Mouse (Mus musculus): ENCODE results near the gene Dglucy. TPM values are rescaled to one million over a fixed set of nuclear protein-coding genes. Genes with fewer than 3 reads are reported as not detected.

Dglucy gene
- total RNA-seq, 1 experiment = 6.2 TPM

GRCm38 (mm10) chr12:100945501-100945900 lies 166.6 kb downstream of the Dglucy start:
- DNase-seq (ENCODE audit: low read depth, low spot score) = no peak
- no peak for TF ChIP-seq ZNF384 (IDR thresholded peaks at IDR 0.05; ENCODE audit: low read depth, low read length)
- TF ChIP-seq ZC3H11A (IDR thresholded peaks at IDR 0.05; ENCODE audit: borderline replicate concordance, low read depth, low read length) = no peak
- TF ChIP-seq MAFK (IDR thresholded peaks at IDR 0.05; ENCODE audit: insufficient read depth, low read depth, low read length) = no peak
- TF ChIP-seq CHD2 (IDR thresholded peaks at IDR 0.05; ENCODE audit: low read depth, low read length) = no peak
- TF ChIP-seq HCFC1 (IDR thresholded peaks at IDR 0.05; ENCODE audit: borderline replicate concordance, insufficient read depth, low read length) = no peak
- H3K27ac ChIP-seq (ENCODE audit: insufficient read depth, low read depth, low read length, poor library complexity, severe bottlenecking) = no peak overlapping the region
- H3K4me1 ChIP-seq (ENCODE audit: control insufficient read depth in 2 of 2, insufficient read depth in 2 of 2, low read length in 2 of 2, poor library complexity in 1 of 2) = peaks cover 0 to 4% of the 10 kb centered on the region in 2 experiments; a peak in 1 of 4 replicates
- H3K9me3 ChIP-seq (ENCODE audit: control insufficient read depth, insufficient read depth, low read depth, low read length) = no peaks in the 10 kb centered on the region
- in situ Hi-C loops (cut with MboI; ENCODE audit: low sequenced_read_pairs in 2 of 2, unreplicated experiment in 2 of 2) = no loop called here
- H3K4me3 ChIP-seq (ENCODE audit: insufficient read depth in 1 of 2, low read depth in 1 of 2, low read length in 2 of 2, poor library complexity in 1 of 2, severe bottlenecking in 1 of 2) = no peak overlapping the region
- no peak overlapping the region for H3K9ac ChIP-seq (ENCODE audit: insufficient read depth, low read depth, low read length, poor library complexity, severe bottlenecking)
- H3K36me3 ChIP-seq (ENCODE audit: control insufficient read depth, insufficient read depth, low read length, poor library complexity, severe bottlenecking) = peaks cover 61% of the 10 kb centered on the region

- Histone ChIP-seq H3K4me3 (ENCODE audit: insufficient read depth in 1 of 2, low read depth in 1 of 2, low read length in 2 of 2, poor library complexity in 1 of 2, severe bottlenecking in 1 of 2) (no peak overlapping the region), H3K4me1 (ENCODE audit: control insufficient read depth in 2 of 2, insufficient read depth in 2 of 2, low read length in 2 of 2, poor library complexity in 1 of 2) (peaks cover 0 to 4% of the 10 kb centered on the region in 2 experiments; a peak in 1 of 4 replicates), H3K9ac (ENCODE audit: insufficient read depth, low read depth, low read length, poor library complexity, severe bottlenecking) (no peak overlapping the region), H3K27ac (ENCODE audit: insufficient read depth, low read depth, low read length, poor library complexity, severe bottlenecking) (no peak overlapping the region), H3K9me3 (ENCODE audit: control insufficient read depth, insufficient read depth, low read depth, low read length) (no peaks in the 10 kb centered on the region), H3K36me3 (ENCODE audit: control insufficient read depth, insufficient read depth, low read length, poor library complexity, severe bottlenecking) (peaks cover 56% of the 10 kb centered on the region)
- DNase-seq (ENCODE audit: low read depth, low spot score) = no peak
- in situ Hi-C loops (cut with MboI; ENCODE audit: low sequenced_read_pairs in 2 of 2, unreplicated experiment in 2 of 2) = no loop called here
- TF ChIP-seq MAFK (IDR thresholded peaks at IDR 0.05; ENCODE audit: insufficient read depth, low read depth, low read length) = no peak
- TF ChIP-seq ZC3H11A (IDR thresholded peaks at IDR 0.05; ENCODE audit: borderline replicate concordance, low read depth, low read length) = no peak
- no peak for TF ChIP-seq ZNF384 (IDR thresholded peaks at IDR 0.05; ENCODE audit: low read depth, low read length)
Measured at GRCm38 (mm10) chr12:100945948-100946347, 167.1 kb downstream of the Dglucy start.

Other genes starting within 250 kb of the Dglucy start
- 5.5 and 6.0 TPM in 2 replicates for gene Rps6ka5, start 52.1 kb upstream of the Dglucy start, total RNA-seq (2012; rRNA removed)
- gene Gpr68, start 129.1 kb downstream of the Dglucy start, total RNA-seq (2012; rRNA removed) = 0.49 and 0.58 TPM in 2 replicates
- 35.7 and 42.7 TPM in 2 replicates for gene Ccdc88c, start 250.0 kb downstream of the Dglucy start, total RNA-seq (2012; rRNA removed)